29 mouse cellular contexts compared by ENCODE assay signal in the genomic region with DNA sequence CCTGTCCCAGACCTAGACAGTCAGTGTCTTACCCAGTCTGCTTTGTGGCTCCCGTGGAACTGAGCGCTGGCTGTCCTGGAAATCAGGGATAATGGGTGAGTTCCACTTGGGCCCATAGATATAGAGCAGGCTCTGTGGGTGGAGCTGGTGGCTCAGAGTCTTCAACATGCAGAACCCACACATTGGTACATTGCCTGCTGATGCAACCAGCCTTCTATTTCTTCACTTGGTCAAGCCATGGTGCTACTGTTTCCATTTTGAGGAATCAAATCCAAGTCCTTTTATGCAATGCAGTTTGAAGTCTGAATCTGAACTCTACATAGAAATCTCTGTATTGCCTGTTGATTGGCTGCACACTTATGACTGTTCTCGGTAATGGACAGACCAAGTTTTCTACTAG. TPM values are rescaled to one million over a fixed set of nuclear protein-coding genes. Genes with fewer than 3 reads are reported as not detected.
A peak's percentile ranks its signal among the peaks of the same experiment; 100 is the strongest.
DNase-seq lines count a peak whose midpoint lies in the region; ATAC-seq and TF ChIP-seq lines count a peak whose summit lies in the region.
"Had no signal": no experiment of that assay in that cellular context is flagged by ENCODE, and none has a peak within 500 bp of the region (broad histone marks: within the 10 kb centered on the region; RNA-seq: fewer than 3 reads in every experiment).

A gene (minus strand): TSS at position 72 of the 400 bp plus-strand sequence.

- peak; percentile 13 for DNase-seq in lung, postnatal 14 days
- DNase-seq in lung, adult 2 months: no peak
- DNase-seq in 416B (ENCODE audit: low read depth): peak; percentile 24
- DNase-seq in lung, postnatal 36 days: peak; percentile 57
- DNase-seq in thymus, adult 2 months: no peak
- DNase-seq in layer of hippocampus, postnatal 14 days (ENCODE audit: low spot score in 2 of 2): no peak
- DNase-seq: adrenal gland, adult 8-10 months; adrenal gland, postnatal 25 days; cerebellum, adult 11-12 months; cerebellum, adult 8-10 months; cerebellum, postnatal 14 days; gastrocnemius, postnatal 10 days; gastrocnemius, postnatal 36 days; heart, adult 18-20 months; heart, postnatal 14 days; heart, postnatal 4 days had no signal

- 92% methylated on average over 3 of the region's 3 CpGs for WGBS in lung, adult 2 months
- WGBS in hindbrain, embryonic 16.5 days: 97% methylated on average over 3 of the region's 3 CpGs
- WGBS in thymus, adult 2 months: 97% methylated on average over 3 of the region's 3 CpGs

- H3K4me3 ChIP-seq in lung, adult 2 months (replicated peaks; ENCODE audit: extremely low read depth, low read depth, low read length): no peak within 1 kb of the TSS
- H3K4me3 ChIP-seq in hindbrain, embryonic 16.5 days (ENCODE audit: low read length): no peak within 1 kb of the TSS
- no peak within 1 kb of the TSS for H3K4me3 ChIP-seq in thymus, adult 2 months (ENCODE audit: control insufficient read depth, insufficient read depth, low read length)
- H3K4me3 ChIP-seq: forebrain, embryonic 10.5 days; forebrain, embryonic 13.5 days; heart, embryonic 13.5 days had no signal

- no peak for TF ChIP-seq CTCF in lung, adult 2 months (IDR thresholded peaks at IDR 0.05; ENCODE audit: insufficient read depth, low read length)
- TF ChIP-seq CTCF in thymus, adult 2 months (IDR thresholded peaks at IDR 0.05; ENCODE audit: borderline replicate concordance, control insufficient read depth, extremely low read depth, insufficient read depth, low read length, poor library complexity): no peak

- H3K4me1 ChIP-seq in lung, adult 2 months (ENCODE audit: control insufficient read depth, insufficient read depth, low read length): no peaks in the 10 kb centered on the region
- H3K4me1 ChIP-seq in hindbrain, embryonic 16.5 days (ENCODE audit: control insufficient read depth, insufficient read depth, low read depth, low read length): no peaks in the 10 kb centered on the region
- no peaks in the 10 kb centered on the region for H3K4me1 ChIP-seq in thymus, adult 2 months (replicated peaks; ENCODE audit: control insufficient read depth, insufficient read depth, low read length)
- H3K4me1 ChIP-seq: forebrain, embryonic 10.5 days; forebrain, embryonic 13.5 days; heart, embryonic 13.5 days had no signal

- no peak within 1 kb of the TSS for H3K27ac ChIP-seq in hindbrain, embryonic 16.5 days (ENCODE audit: low read depth, low read length)
- no peak within 1 kb of the TSS for H3K27ac ChIP-seq in thymus, adult 2 months (ENCODE audit: control insufficient read depth, insufficient read depth, low read length)
- H3K27ac ChIP-seq: forebrain, embryonic 10.5 days; forebrain, embryonic 13.5 days; heart, embryonic 13.5 days; hindbrain, embryonic 14.5 days had no signal

- no peaks in the 10 kb centered on the region for H3K9me3 ChIP-seq in hindbrain, embryonic 16.5 days (ENCODE audit: control insufficient read depth, low read length)
- H3K9me3 ChIP-seq: forebrain, embryonic 10.5 days; forebrain, embryonic 13.5 days; heart, embryonic 13.5 days had no signal

- no peak for TF ChIP-seq POLR2A in lung, adult 2 months (IDR thresholded peaks at IDR 0.05; ENCODE audit: borderline replicate concordance, extremely low read depth, low read depth, low read length)
- TF ChIP-seq POLR2A in thymus, adult 2 months (IDR thresholded peaks at IDR 0.05; ENCODE audit: control insufficient read depth, extremely low read depth, insufficient read depth, low read length, poor library complexity): no peak

- no peaks in the 10 kb centered on the region for H3K27me3 ChIP-seq in hindbrain, embryonic 16.5 days (replicated peaks; ENCODE audit: control insufficient read depth, insufficient read depth, low read length)
- H3K27me3 ChIP-seq in thymus, adult 2 months (ENCODE audit: control insufficient read depth, insufficient read depth, low read length): no peaks in the 10 kb centered on the region
- H3K27me3 ChIP-seq: forebrain, embryonic 13.5 days; heart, embryonic 13.5 days had no signal

- H3K4me2 ChIP-seq in hindbrain, embryonic 16.5 days (ENCODE audit: low read length): no peak within 1 kb of the TSS
- H3K4me2 ChIP-seq: forebrain, embryonic 13.5 days; heart, embryonic 13.5 days; hindbrain, embryonic 14.5 days had no signal

- no peak within 1 kb of the TSS for H3K9ac ChIP-seq in hindbrain, embryonic 16.5 days (ENCODE audit: low read depth, low read length)
- H3K9ac ChIP-seq: forebrain, embryonic 13.5 days; heart, embryonic 13.5 days; hindbrain, embryonic 14.5 days had no signal

- H3K36me3 ChIP-seq in hindbrain, embryonic 16.5 days (ENCODE audit: control insufficient read depth, insufficient read depth, low read length): no peaks in the 10 kb centered on the region
- H3K36me3 ChIP-seq in thymus, adult 2 months (ENCODE audit: control insufficient read depth, insufficient read depth, low read length): no peaks in the 10 kb centered on the region
- H3K36me3 ChIP-seq: forebrain, embryonic 10.5 days; heart, embryonic 13.5 days had no signal

- ATAC-seq in hindbrain, embryonic 16.5 days: no peak
- ATAC-seq: activated CD4-positive, CD25-positive, alpha-beta regulatory T cell, adult 4 months; forebrain, embryonic 13.5 days; forebrain, embryonic 16.5 days had no signal

RNA-seq across cellular contexts. Expression of the gene that starts here (rescaled TPM):
- not detected in 2 replicates for polyA plus RNA-seq in lung, adult 2 months (2012; rRNA removed)
- not detected in 2 replicates for polyA plus RNA-seq in hindbrain, embryonic 16.5 days (2015; fragmentation: Nextera tagmentation; extraction: Ambion mirVana)
- 1.1 and 1.8 TPM in 2 replicates for polyA plus RNA-seq in thymus, adult 2 months (2012; rRNA removed)
- total RNA-seq in layer of hippocampus, postnatal 14 days (2021): not detected
- total RNA-seq: ES-E14; gastrocnemius, postnatal 10 days; heart, postnatal 14 days; heart, postnatal 4 days had no signal
- polyA plus RNA-seq: activated CD4-positive, CD25-positive, alpha-beta regulatory T cell, adult 4 months; brain, embryonic 14.5 days; embryonic facial prominence, embryonic 11.5 days; embryonic facial prominence, embryonic 14.5 days; forebrain, embryonic 10.5 days; forebrain, embryonic 13.5 days; forebrain, embryonic 16.5 days; heart, embryonic 13.5 days; heart, embryonic 16.5 days; hindbrain, embryonic 11.5 days; hindbrain, embryonic 14.5 days had no signal

Comparison
In these comparisons a context has a peak if more than half of its experiments do, and no peak if none do; other contexts are left out.
1. DNase-seq: peak in lung, postnatal 14 days (single experiment), 416B (single experiment) and lung, postnatal 36 days (single experiment); none in lung, adult 2 months (single experiment), thymus, adult 2 months (single experiment) and layer of hippocampus, postnatal 14 days (0 of 2).